Mouse (Mus musculus) testis, postnatal 14 days (tissue): ENCODE results near the gene Lsamp.
A peak's percentile ranks its signal among the peaks of the same experiment; 100 is the strongest.

Source experiments
- DNase-seq: peaks from one replicate; pipeline ENCODE4 v3.0.0; 2021; ENCODE audit warnings: low spot score

Gene Lsamp

DNA sequence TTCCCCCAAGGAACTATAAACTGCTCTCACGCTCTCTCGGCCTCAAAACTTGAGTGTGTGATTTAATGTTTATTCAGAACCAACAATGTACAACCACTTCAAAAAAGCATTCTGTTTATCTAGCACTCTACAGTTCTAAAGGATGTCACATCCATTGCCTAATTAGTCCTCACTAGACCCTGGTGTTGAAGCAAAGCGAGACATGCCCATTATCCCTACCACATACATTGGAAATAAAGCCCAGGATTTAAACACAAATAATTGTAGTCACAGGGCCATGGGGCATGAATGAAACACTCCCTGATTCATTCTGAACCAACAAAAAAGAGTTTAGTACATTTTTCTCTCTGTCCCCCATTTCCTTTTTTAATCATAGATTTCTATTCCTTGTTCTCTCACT, 1567.0 kb downstream of the Lsamp start:
- no peak for DNase-seq

GRCm38 (mm10) chr16:41551851-41552262, 1567.7 kb downstream of the Lsamp start:
- no peak for DNase-seq

DNA sequence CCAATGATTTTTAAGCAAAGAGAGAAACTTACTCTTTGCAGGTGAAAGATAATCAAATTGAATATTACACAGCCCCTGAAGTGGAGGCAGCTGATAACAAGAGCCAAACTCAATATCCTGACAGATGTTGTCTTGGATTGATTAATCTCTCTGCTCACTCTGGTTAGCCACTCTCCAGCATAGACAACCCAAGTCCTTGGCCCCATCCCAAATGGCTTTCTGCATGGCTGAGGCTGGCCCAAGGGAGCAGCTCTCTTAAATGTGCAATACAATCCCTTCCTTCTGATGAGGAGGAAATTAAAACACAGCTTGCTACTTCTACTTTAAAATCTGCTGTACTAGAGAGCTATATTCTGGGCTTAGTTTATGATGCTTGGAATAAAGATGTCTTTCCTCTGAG, 1572.9 kb downstream of the Lsamp start:
- no peak for DNase-seq

DNA sequence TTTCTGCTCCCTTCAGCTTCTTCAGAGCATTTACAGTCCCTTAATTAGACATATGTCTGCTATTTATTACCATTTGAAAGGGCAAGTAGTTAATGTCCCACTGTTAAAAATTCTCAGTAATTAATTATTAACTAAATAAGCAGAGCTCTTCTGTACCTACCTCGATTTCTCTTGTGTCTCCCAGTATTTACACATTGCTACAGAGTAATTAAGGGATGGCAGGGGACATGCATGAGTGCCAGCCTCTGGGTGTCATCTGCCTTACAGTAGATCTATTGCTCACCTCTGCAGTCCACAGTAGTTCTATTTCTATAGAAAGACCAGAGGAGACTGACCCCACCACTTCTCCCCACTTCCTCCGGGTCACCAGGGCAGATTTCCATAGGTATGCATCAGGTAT, 1581.1 kb downstream of the Lsamp start:
- no peak for DNase-seq

DNA sequence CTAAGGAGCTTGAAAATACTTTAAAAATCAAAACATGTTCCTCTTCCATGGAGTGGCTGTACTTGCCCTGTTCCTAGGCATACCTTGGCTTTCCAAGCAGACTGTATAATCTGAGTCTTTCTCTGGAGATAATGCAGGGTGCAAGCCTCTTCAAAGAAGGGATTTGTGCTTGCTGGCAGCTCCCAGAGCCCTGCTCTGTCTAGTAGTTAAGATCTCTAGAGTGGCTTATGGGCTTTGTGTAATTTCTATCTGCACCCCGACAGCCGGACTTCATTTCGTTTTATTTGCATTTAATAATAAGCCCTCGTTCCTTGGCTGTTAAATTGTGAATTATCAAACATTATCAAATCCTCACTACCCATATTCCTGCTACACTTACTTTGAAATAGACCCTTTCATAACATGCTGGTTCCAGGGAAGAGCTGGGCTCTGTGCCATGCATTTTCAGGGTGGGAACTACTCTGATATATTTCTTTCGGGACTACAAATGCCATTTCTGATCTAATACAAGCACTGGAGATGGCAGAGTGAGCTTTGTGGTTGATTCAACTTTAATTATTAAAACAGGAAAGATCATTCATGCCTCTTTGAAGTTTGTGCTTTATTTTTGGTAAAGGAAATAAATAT, 1604.6 kb downstream of the Lsamp start:
- DNase-seq: no peak

DNA sequence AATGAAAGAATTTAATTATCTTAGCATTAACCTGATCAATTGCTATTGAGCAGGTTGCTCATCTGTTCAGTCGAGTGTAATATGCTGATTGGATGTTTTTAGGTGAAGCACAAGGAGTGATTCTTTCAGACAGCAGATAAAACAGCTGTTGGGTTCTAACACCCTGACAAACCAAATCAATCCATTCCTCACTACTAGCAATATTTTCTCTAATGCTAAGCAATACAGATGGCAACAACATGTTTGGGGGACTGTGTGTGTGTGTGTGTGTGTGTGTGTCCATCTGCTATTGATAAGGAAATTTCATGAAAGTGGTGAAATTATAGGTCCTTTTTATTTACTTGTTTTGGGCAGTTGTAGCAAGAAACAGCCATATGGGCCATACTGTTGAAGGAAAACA, 1628.1 kb downstream of the Lsamp start:
- no peak for DNase-seq

GRCm38 (mm10) chr16:41623871-41624270, 1639.7 kb downstream of the Lsamp start:
- no peak for DNase-seq

DNA sequence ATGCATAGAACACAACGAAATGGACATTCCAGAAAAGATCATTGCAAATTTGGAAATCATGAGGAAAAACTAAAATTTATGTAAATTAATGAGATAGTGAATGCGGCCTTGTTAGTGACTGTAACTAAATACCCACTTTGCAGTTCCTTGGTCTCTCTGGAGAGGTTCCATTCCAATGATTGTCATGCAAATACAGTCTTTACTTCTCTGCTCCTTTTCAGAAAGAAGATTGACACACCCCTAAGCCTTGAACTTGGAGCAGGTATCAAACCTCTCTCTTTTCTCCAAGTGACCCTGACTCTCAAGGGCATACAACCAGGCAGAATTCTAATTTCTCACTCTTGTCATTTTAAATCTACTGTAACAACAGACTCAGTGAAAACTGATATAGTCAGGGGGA, 1649.7 kb downstream of the Lsamp start:
- DNase-seq: no peak

GRCm38 (mm10) chr16:41640876-41641275, 1656.7 kb downstream of the Lsamp start:
- no peak for DNase-seq

DNA sequence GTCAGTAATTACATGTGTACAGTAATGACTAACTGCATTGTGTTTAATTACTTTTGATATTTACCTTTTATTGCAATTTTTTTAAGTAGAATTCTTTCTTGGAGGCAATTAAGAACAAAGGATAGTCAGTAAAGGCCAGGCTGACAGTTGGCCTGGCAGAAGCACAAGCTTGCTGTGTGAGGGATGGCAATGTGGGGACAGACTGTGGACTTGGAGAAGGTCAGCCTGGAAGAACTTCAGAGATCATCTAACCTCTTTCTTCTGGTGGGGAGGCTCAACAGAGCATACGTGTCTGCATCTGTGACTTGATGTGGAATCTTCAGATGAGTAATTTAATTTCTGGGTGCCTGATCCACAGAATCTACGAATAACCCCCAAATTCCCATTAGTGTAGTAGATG, 1669.1 kb downstream of the Lsamp start:
- DNase-seq: no peak

GRCm38 (mm10) chr16:41674316-41675038, 1690.3 kb downstream of the Lsamp start:
- DNase-seq: no peak

DNA sequence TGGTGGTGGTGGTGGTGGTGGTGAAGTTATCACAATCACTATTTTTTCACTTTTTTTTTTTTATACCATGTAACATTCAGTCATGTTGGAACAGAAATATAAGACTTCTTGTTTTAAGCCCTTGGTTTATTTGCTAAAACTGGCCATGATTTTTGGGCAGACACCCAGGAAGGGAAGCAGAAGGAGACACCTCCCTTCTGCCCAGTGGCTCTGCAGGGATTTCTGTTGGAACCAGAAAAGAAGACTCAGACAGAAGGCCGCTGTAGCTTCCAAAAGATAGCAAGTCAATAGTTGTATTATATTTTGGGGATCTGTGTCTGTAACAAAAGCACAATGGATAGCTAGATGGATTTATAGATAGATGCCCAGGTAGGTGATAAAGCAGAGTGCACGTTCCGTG, 1691.6 kb downstream of the Lsamp start:
- no peak for DNase-seq

- DNase-seq: no peak
These were observed 1708.3 kb downstream of the Lsamp start for GRCm38 (mm10) chr16:41692435-41692834.

DNA sequence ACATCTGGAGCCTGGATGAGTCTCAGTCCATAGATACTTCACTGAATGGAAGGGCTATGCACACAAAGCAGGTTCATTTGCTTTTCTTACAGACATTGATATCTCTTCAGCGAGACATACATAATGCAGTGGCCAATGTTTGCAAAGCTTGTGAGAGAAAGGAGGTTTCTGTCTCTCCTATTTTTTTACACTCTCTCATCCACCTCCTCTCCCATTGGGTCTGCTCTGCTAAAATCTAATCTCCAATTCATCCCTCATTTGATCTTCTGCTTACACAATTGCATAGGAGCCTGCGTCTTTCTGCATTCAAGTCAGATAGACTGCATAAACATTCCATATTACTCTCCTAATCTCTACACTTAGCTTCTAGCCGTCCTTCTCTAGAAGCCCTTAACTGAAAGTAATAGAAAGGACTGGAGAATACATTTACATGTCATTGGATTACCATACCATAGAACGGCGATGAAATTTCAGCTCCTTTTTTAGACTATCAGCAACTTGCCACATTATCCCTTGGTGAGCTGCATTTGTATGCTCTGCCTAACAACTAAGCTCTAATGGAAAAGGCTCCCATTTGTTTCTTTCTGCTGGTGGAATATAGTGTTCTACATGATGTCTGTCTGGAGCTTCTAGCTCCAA, 1717.7 kb downstream of the Lsamp start:
- DNase-seq: no peak

DNA sequence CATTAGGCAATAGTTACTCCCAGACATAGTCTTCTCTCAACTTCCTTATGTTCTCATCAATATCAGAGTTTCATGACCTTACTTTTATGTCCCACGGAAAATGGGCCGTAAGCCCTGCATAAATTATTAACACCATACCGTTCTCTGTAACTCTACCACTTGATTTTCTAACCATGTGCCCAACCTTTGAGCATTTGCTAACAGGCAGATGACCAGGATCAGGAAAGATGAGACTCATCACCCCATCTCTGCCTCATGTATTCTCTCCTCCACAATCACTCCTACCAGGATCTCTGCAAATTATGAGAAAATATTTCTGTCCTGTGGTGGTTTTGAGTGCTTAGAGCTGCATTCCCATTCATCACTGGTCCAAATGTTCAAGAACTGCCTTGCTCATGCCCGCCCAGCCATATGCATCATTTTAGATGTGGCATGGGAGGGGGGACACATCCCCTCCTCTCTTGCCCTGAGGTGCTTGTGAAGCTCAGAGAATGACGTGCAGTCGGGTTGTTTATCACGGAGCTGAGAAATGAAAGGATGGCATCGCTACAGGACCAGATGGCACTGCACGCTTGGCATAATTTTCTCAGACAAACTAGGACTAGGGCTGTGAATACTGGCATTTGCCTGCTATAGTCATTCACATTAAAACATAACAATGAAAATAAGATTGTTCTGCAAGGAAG, 1744.9 kb downstream of the Lsamp start:
- DNase-seq: no peak

DNA sequence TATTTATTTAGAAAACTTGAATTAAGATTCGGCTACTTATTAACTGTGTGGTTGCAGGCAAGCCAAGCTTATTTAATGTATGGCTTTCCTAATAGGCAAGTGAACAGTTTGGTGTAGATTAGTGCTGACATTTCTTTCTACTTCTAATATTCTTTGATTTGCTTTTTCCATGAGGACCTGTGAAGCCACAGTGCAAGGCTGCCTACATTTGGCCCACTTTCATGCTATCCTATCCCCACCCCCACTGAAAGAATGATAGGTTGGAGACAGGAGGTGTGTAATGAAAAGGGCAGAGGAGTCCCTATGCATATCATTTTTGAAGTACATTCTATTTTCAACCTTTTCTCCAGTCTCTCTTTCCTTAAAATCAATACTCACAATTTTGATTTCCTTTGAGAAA, 1745.8 kb downstream of the Lsamp start:
- DNase-seq: no peak

DNA sequence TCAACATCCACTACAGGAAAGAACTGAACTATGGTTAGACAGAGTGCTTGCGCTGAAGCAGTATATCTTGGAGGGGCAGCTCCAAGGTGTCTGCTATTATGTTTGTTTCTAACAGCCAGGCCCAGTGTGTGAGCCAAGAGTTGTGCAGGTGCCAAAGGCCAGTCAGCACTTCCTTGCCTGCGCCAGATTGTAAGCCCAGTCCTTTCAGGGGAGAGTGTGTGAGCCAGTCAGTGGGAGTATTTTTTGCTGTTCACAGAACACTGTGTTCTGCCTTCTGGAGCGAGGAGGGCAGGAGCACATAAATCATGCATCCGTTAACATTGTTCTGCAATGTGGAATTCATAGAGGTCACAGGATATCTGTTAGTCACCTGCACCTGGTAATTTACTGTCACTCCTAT, 1760.9 kb downstream of the Lsamp start:
- DNase-seq: peak; percentile 81

DNA sequence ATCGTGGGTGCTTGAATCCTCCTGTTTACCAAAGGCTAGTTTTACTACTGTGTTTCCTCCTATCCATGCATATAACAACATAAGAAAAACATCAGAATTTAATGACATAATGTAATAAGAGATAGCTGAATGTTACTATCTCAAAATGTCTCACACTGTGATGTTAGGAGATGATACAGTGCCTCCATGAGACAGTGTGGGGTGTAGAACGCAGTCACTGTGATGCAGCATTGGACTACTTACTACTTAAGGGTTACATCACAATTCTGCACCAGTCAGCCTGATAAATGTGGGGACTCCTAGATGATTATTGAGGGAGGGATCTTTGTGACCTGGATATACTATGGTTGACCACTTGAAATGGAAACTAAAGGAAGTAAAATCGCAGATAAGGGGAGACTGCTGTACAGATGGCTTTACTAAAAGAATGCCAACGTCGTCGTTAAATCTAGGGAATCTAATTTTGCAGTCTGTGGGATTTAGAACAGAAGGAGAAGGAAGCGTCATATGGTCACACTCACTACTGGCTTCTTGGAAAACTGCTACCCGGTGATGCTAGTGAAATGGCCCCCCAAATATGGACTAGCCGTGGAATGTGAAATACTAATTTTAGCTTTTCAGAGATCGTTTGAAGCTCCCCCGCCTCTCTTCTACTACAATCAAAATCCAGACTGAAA, 1762.2 kb downstream of the Lsamp start:
- DNase-seq: no peak

- DNase-seq: no peak
These were observed 1763.7 kb downstream of the Lsamp start for GRCm38 (mm10) chr16:41747874-41748273.

GRCm38 (mm10) chr16:41748759-41749158, 1764.6 kb downstream of the Lsamp start:
- no peak for DNase-seq

- no peak for DNase-seq
These were observed 1780.1 kb downstream of the Lsamp start for GRCm38 (mm10) chr16:41764285-41764684.

DNA sequence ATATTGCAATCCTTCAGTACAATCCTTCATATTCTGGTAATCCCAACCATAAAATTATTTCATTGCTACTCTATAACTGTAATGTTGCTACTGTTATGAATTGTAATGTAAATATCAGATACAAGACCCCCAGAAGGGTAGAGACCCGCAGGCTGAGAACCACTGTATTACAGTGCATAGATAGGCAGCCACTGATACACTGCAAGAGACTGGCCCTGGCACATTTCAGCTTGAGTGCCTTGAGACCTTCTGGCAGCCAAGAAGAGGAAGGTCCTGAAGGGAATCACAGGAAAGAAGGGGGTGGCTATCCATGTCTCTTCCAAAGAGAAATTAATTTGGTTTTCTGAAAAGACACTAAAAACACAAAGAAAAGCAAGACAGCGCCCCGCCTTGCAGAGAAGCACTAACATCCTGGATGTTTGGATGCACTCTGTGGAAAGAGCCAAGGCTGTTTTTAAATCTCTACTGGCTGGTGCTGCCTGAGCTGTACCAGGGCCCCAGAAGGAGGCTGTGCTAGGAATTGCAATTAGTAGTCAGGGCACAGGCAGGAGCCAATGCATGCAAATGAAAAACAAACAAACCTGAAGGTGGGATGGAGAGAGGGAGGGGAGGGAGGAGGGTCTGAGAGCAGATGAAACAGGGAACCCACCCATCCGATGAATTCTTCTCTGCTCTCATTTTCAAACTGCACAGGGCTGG, 1787.4 kb downstream of the Lsamp start:
- DNase-seq: no peak
